Mouse (Mus musculus) CH12.LX (cell line): ENCODE results near the gene Cdk8. TPM values are rescaled to one million over a fixed set of nuclear protein-coding genes. Genes with fewer than 3 reads are reported as not detected.

Experiments used
- DNase-seq: peaks from one replicate; pipeline ENCODE4 v3.0.0-alpha.2; 2013; ENCODE audit errors: extremely low read depth
- H3K27ac ChIP-seq: 2 replicates; pipeline ENCODE4 v1.5.1; 2012; ENCODE audit warnings: low read depth, mild to moderate bottlenecking, control low read depth, moderate library complexity; ENCODE audit not compliant: insufficient read depth
- H3K27me3 ChIP-seq: replicated peaks from 2 replicates; pipeline ENCODE3; 2012; ENCODE audit warnings: inconsistent platforms
- H3K36me3 ChIP-seq, 2 experiments: replicated peaks in 1 of 2; 2 replicates each; pipeline versions ENCODE3 to v1.6.1; 2012; ENCODE audit warnings: inconsistent platforms in 1 of 2, low read length in 1 of 2, mild to moderate bottlenecking in 1 of 2, mixed read lengths in 1 of 2, moderate library complexity in 1 of 2; ENCODE audit not compliant: control insufficient read depth in 1 of 2, insufficient read depth in 1 of 2
- H3K4me1 ChIP-seq, 2 experiments: 2 replicates each; pipeline ENCODE4 v1.6.1; 2012; ENCODE audit warnings: inconsistent platforms in 1 of 2, moderate library complexity in 1 of 2; ENCODE audit not compliant: insufficient read depth in 2 of 2, control insufficient read depth in 1 of 2
- H3K4me2 ChIP-seq: 2 replicates; pipeline ENCODE4 v1.6.1; 2012; ENCODE audit warnings: low read depth, mild to moderate bottlenecking, control low read depth; ENCODE audit not compliant: poor library complexity, insufficient read depth, severe bottlenecking
- H3K4me3 ChIP-seq, 3 experiments: fragments of 150-350 bp in 1 of 3; sonication (generic) in 1 of 3; replicated peaks in 1 of 3; 2 replicates each; pipeline versions ENCODE3 to v1.5.1; 2011 to 2012; ENCODE audit warnings: low read depth in 2 of 3, low read length in 2 of 3, mild to moderate bottlenecking in 2 of 3, moderate library complexity in 2 of 3, control low read depth in 1 of 3, improper control_type of control experiment in 1 of 3, inconsistent platforms in 1 of 3, mixed read lengths in 1 of 3; ENCODE audit not compliant: poor library complexity in 1 of 3
- H3K79me2 ChIP-seq: replicated peaks from 2 replicates; pipeline ENCODE4 v1.6.1; 2012; ENCODE audit warnings: mild to moderate bottlenecking, moderate library complexity; ENCODE audit not compliant: control insufficient read depth, poor library complexity, insufficient read depth, severe bottlenecking; ENCODE audit errors: extremely low read depth
- H3K9ac ChIP-seq: 2 replicates; pipeline ENCODE4 v1.6.1; 2012; ENCODE audit warnings: low read depth, mild to moderate bottlenecking, control low read depth, moderate library complexity; ENCODE audit not compliant: insufficient read depth
- H3K9me3 ChIP-seq: replicated peaks from 2 replicates; pipeline ENCODE3; 2012; ENCODE audit warnings: low read length, inconsistent platforms, mixed read lengths
- CHD2 ChIP-seq: IDR thresholded peaks from 2 replicates; pipeline ENCODE4 v1.6.1; 2011; ENCODE audit warnings: low read length, improper control_type of control experiment
- CTCF ChIP-seq, 2 experiments: IDR thresholded peaks in 1 of 2; conservative IDR thresholded peaks in 1 of 2; 2 replicates each; pipeline ENCODE4 v1.5.1; 2011 to 2012; ENCODE audit warnings: low read depth in 2 of 2, low read length in 2 of 2, improper control_type of control experiment in 1 of 2, inconsistent platforms in 1 of 2, mild to moderate bottlenecking in 1 of 2, moderate library complexity in 1 of 2
- ELF1 ChIP-seq: IDR thresholded peaks from 2 replicates; pipeline ENCODE4 v1.6.1; 2014; ENCODE audit warnings: low read depth, mild to moderate bottlenecking, inconsistent platforms, low read length, improper control_type of control experiment
- EP300 ChIP-seq: IDR thresholded peaks from 2 replicates; pipeline ENCODE4 v1.6.1; 2011; ENCODE audit warnings: low read length, improper control_type of control experiment
- HCFC1 ChIP-seq: IDR thresholded peaks from 2 replicates; pipeline ENCODE4 v1.6.1; 2012; ENCODE audit warnings: low read depth, mild to moderate bottlenecking, inconsistent platforms, low read length, improper control_type of control experiment
- IRF4 ChIP-seq: IDR thresholded peaks from 2 replicates; pipeline ENCODE4 v1.6.1; 2014; ENCODE audit warnings: low read depth, mild to moderate bottlenecking, inconsistent platforms, low read length, improper control_type of control experiment
- MAFK ChIP-seq: IDR thresholded peaks from 2 replicates; pipeline ENCODE4 v1.6.1; 2011; ENCODE audit warnings: low read length, improper control_type of control experiment; ENCODE audit not compliant: insufficient replicate concordance
- NRF1 ChIP-seq: IDR thresholded peaks from 2 replicates; pipeline ENCODE4 v1.6.1; 2014; ENCODE audit warnings: low read depth, mild to moderate bottlenecking, inconsistent platforms, low read length, improper control_type of control experiment, moderate library complexity
- RAD21 ChIP-seq: IDR thresholded peaks from 2 replicates; pipeline ENCODE4 v1.6.1; 2011; ENCODE audit warnings: low read depth, mild to moderate bottlenecking, low read length, improper control_type of control experiment, moderate library complexity
- SMC3 ChIP-seq: IDR thresholded peaks from 2 replicates; pipeline ENCODE4 v1.6.1; 2011; ENCODE audit warnings: low read depth, low read length, improper control_type of control experiment
- TBP ChIP-seq: conservative IDR thresholded peaks from 2 replicates; pipeline ENCODE4 v1.6.1; 2011; ENCODE audit warnings: low read depth, low read length, improper control_type of control experiment
- TCF12 ChIP-seq: IDR thresholded peaks from 2 replicates; pipeline ENCODE4 v1.6.1; 2014; ENCODE audit warnings: low read depth, mild to moderate bottlenecking, inconsistent platforms, low read length, improper control_type of control experiment
- UBTF ChIP-seq: IDR thresholded peaks from 2 replicates; pipeline ENCODE4 v1.6.1; 2012; ENCODE audit warnings: low read depth, mild to moderate bottlenecking, inconsistent platforms, low read length, improper control_type of control experiment, moderate library complexity
- USF1 ChIP-seq: IDR thresholded peaks from 2 replicates; pipeline ENCODE4 v1.6.1; 2014; ENCODE audit warnings: low read depth, mild to moderate bottlenecking, inconsistent platforms, low read length, improper control_type of control experiment
- ZC3H11A ChIP-seq: IDR thresholded peaks from 2 replicates; pipeline ENCODE4 v1.6.1; 2012; ENCODE audit warnings: low read depth, mild to moderate bottlenecking, inconsistent platforms, low read length, improper control_type of control experiment
- ZMIZ1 ChIP-seq: IDR thresholded peaks from 2 replicates; pipeline ENCODE4 v1.6.1; 2012; ENCODE audit warnings: low read depth, mild to moderate bottlenecking, inconsistent platforms, low read length, improper control_type of control experiment
- ZNF384 ChIP-seq: IDR thresholded peaks from 2 replicates; pipeline ENCODE4 v1.6.1; 2012; ENCODE audit warnings: low read depth, low read length, improper control_type of control experiment, inconsistent platforms
- dilution Hi-C: fragments of 300-500 bp; cut with MboI; formaldehyde crosslinking; loops from 2 replicates; pipeline ENCODE4 v1.14.3; 2020; ENCODE audit warnings: low sequenced_read_pairs; ENCODE audit not compliant: extremely low pct_unique_long_range_greater_than_20kb, extremely low pct_ligation_motif_present
- in situ Hi-C: fragments of 300-500 bp; cut with MboI; formaldehyde crosslinking; loops from 3 replicates; pipeline ENCODE4 v1.14.3; 2019; ENCODE audit warnings: low sequenced_read_pairs, low pct_ligation_motif_present, low pct_unique_long_range_greater_than_20kb, mixed read lengths
- polyA plus RNA-seq: library from polyadenylated mRNA; unstranded; fragments of >175 nt; gene quantifications from 2 replicates; pipeline ENCODE4 v1.2.1, GENCODE M21; 2012; ENCODE audit warnings: low read depth; ENCODE audit not compliant: insufficient read length
- total RNA-seq, 2 experiments: library from RNA; depleted of rRNA; stranded (reverse); fragments of 300-350 nt in 1 of 2; fragments of >200 nt in 1 of 2; gene quantifications; 2 replicates each; pipeline ENCODE4 v1.2.3; 2012 to 2014

Cdk8 gene
- total and polyA plus RNA-seq, 3 experiments, result 52.6 to 99.1 (median 69.9) TPM

- dilution Hi-C loops (no loop called here), in situ Hi-C loops (no loop called here)
- peaks cover 0 to 3% of the 10 kb centered on the region in 2 experiments; a peak in 1 of 4 replicates for H3K4me1 ChIP-seq
- H3K27me3 ChIP-seq, result no peaks in the 10 kb centered on the region
- H3K4me2 ChIP-seq, result no peak overlapping the region
- peaks cover 23 to 75% of the 10 kb centered on the region in 2 experiments for H3K36me3 ChIP-seq
- no peak overlapping the region for H3K9ac ChIP-seq
- no peaks in the 10 kb centered on the region for H3K79me2 ChIP-seq
- no peak for TF ChIP-seq CHD2
- no peak overlapping the region for H3K27ac ChIP-seq
- no peak for DNase-seq
- H3K4me3 ChIP-seq, result no peak overlapping the region
- no peaks in the 10 kb centered on the region for H3K9me3 ChIP-seq
These were observed 49.0 kb downstream of the Cdk8 start for GRCm38 (mm10) chr5:146280012-146280411.

DNA sequence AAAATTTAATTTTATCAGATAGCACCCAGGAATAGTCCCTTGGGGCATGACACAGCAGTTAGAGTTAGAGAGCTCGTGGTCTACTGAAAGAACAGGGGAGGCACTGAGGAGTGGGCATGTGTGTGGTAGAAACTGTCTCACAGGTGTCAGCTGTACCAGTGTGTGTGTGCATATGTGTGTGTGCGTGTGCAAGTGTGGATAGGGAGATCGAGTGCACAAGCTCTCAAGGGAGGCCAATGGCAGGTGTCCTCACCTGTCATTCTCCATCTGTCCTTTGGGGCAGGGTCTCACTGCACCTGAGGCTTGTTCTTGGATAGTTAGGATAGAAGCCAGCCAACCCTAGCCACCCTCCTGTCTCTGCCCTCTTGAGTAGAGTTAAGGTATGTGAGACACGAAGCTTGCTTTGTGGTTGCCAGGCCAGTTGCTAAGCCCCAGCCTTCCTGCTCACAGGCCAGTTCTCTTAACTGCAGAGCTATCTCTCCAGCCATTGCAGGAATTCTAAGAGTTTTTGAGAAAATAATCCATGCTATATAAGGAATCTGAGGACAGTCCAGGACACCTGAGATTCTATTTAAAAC, 50.3 kb downstream of the Cdk8 start:
- no peak for DNase-seq
- Histone ChIP-seq H3K27me3 (no peaks in the 10 kb centered on the region), H3K27ac (no peak overlapping the region), H3K9me3 (no peaks in the 10 kb centered on the region)
- in situ Hi-C loops, result no loop called here
- TF ChIP-seq ELF1 (no peak), ZMIZ1 (no peak), MAFK (no peak), CTCF (conservative IDR thresholded peaks at IDR 0.05 in 1 of 2, IDR thresholded peaks at IDR 0.05 in 1 of 2; ENCODE audit: low read depth in 2 of 2, low read length in 2 of 2) (no peak), ZC3H11A (no peak), ZNF384 (no peak), TCF12 (no peak), HCFC1 (no peak), EP300 (no peak), TBP (no peak), NRF1 (no peak), USF1 (no peak), UBTF (no peak), SMC3 (no peak), IRF4 (no peak), RAD21 (no peak)
- TF ChIP-seq, all 38 proteins: peak for 0
- H3K36me3 ChIP-seq, result peaks cover 23 to 72% of the 10 kb centered on the region in 2 experiments
- no peak overlapping the region for H3K4me3 ChIP-seq
- no peak overlapping the region for H3K9ac ChIP-seq
- peaks cover 0 to 3% of the 10 kb centered on the region in 2 experiments; a peak in 1 of 4 replicates for H3K4me1 ChIP-seq
- H3K79me2 ChIP-seq, result no peaks in the 10 kb centered on the region
- H3K4me2 ChIP-seq, result no peak overlapping the region
- dilution Hi-C loops, result no loop called here
